Mouse (Mus musculus) heart, embryonic 10.5 days (tissue): ENCODE data around the gene Gm20388. TPM values are rescaled to one million over a fixed set of nuclear protein-coding genes. Genes with fewer than 3 reads are reported as not detected.

Experiments
- DNase-seq: peaks from one replicate; pipeline ENCODE4 v3.0.0-alpha.2; 2017; ENCODE audit warnings: low spot score
- H3K27ac ChIP-seq: fragments of 300-500 bp; sonication (generic); 2 replicates; pipeline ENCODE4 v1.5.1; 2016; ENCODE audit warnings: mild to moderate bottlenecking
- H3K27me3 ChIP-seq: fragments of 300-500 bp; sonication (generic); 2 replicates; pipeline ENCODE4 v1.6.1; 2016; ENCODE audit warnings: mild to moderate bottlenecking; ENCODE audit not compliant: poor library complexity, insufficient read depth, severe bottlenecking
- H3K36me3 ChIP-seq: fragments of 300-500 bp; sonication (generic); 2 replicates; pipeline ENCODE4 v1.6.1; 2016; ENCODE audit warnings: mild to moderate bottlenecking, moderate library complexity
- H3K4me1 ChIP-seq: fragments of 300-500 bp; sonication (generic); 2 replicates; pipeline ENCODE4 v1.6.1; 2016; ENCODE audit warnings: mild to moderate bottlenecking
- H3K4me3 ChIP-seq: fragments of 300-500 bp; sonication (generic); 2 replicates; pipeline ENCODE4 v1.5.1; 2016; ENCODE audit warnings: mild to moderate bottlenecking, moderate library complexity
- H3K9me3 ChIP-seq: fragments of 300-500 bp; sonication (generic); 2 replicates; pipeline ENCODE4 v1.6.1; 2016; ENCODE audit warnings: mild to moderate bottlenecking, moderate library complexity
- WGBS: fragments of 180-500 bp; shearing (Covaris S2); methylation state at CpG from one replicate; pipeline ENCODE4 v1.1.7; 2016; 5-methylcytosine and 5-hydroxymethylcytosine counted together
- polyA plus RNA-seq: library from polyadenylated mRNA; unstranded; fragments of >200 nt; fragmentation: Nextera tagmentation; extraction: Ambion mirVana; gene quantifications from 2 replicates; pipeline ENCODE4 v1.2.1, GENCODE M21; 2016

Gene Gm20388
- polyA plus RNA-seq, 1 experiment from 2014 or later: 4.5 TPM

- 77% methylated on average over 8 of the region's 8 CpGs for WGBS
- Histone ChIP-seq H3K4me1 (peaks cover 43% of the 10 kb centered on the region), H3K27ac (no peak overlapping the region), H3K36me3 (peaks cover 7% of the 10 kb centered on the region; the same call in 1 of the 2 replicates), H3K27me3 (peaks cover 4% of the 10 kb centered on the region; the same call in 1 of the 2 replicates), H3K4me3 (no peak overlapping the region), H3K9me3 (no peaks in the 10 kb centered on the region)
- no peak for DNase-seq
Observed at GRCm38 (mm10) chr8:120131158-120131557, 220.5 kb downstream of the Gm20388 start.

DNA sequence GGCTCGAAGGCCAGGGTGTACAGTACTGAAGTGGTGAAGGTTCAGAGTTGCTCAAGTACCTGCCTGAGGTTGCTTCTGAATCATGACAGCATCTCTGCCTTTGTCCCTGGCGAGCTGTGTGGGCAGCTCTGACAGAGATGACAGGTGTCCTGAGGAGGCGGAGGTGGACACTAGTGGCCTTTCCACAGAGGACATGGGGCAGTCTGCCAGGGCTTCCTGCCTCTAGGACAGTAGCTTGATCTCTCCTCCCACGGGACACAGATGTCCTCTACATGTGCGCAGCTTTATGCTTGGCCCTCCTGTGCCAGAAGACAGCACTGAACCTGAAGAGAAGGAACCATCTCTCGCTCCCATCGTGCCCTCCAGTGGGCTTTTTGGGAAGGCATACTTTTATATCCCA, 222.5 kb downstream of the Gm20388 start:
- H3K9me3 ChIP-seq: no peaks in the 10 kb centered on the region
- H3K4me1 ChIP-seq: peaks cover 31% of the 10 kb centered on the region
- peaks cover 7% of the 10 kb centered on the region; the same call in 1 of the 2 replicates for H3K36me3 ChIP-seq
- no peak overlapping the region for H3K4me3 ChIP-seq
- DNase-seq: no peak
- no peak overlapping the region for H3K27ac ChIP-seq
- WGBS: 77% methylated on average over 7 of the region's 7 CpGs
- H3K27me3 ChIP-seq: peaks cover 4% of the 10 kb centered on the region; the same call in 1 of the 2 replicates

DNA sequence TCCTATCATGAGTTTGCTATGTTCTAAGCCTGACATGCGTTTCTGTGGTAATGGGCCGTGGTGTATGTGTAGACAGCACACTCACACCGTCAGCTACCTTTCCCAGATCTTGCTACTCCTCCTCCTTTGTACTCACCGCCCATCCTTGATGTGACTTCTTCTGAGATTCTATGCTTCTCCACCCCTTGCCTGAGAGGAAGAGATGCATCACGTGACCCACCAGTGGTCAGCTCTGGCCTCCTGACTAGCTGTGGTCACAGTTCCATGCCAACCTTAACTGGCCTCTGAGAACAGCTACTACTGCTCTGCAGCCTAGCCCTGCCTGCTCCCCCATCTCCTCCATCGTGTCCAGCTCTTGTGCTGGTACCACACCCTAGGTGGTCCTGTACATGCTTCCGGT, 225.0 kb downstream of the Gm20388 start:
- DNase-seq: no peak
- WGBS: 85% methylated on average over 7 of the region's 7 CpGs
- Histone ChIP-seq H3K9me3 (no peaks in the 10 kb centered on the region), H3K27me3 (peaks cover 4% of the 10 kb centered on the region; the same call in 1 of the 2 replicates), H3K27ac (no peak overlapping the region), H3K4me3 (no peak overlapping the region), H3K4me1 (peaks cover 26% of the 10 kb centered on the region), H3K36me3 (peaks cover 2% of the 10 kb centered on the region; the same call in 1 of the 2 replicates)

GRCm38 (mm10) chr8:120136618-120137017, 226.0 kb downstream of the Gm20388 start:
- Histone ChIP-seq H3K4me1 (peaks cover 29% of the 10 kb centered on the region), H3K27ac (no peak overlapping the region), H3K27me3 (peaks cover 8% of the 10 kb centered on the region; the same call in 1 of the 2 replicates), H3K36me3 (peaks cover 2% of the 10 kb centered on the region; the same call in 1 of the 2 replicates), H3K4me3 (no peak overlapping the region), H3K9me3 (no peaks in the 10 kb centered on the region)
- DNase-seq: no peak
- WGBS: 56% methylated on average over 7 of the region's 7 CpGs

DNA sequence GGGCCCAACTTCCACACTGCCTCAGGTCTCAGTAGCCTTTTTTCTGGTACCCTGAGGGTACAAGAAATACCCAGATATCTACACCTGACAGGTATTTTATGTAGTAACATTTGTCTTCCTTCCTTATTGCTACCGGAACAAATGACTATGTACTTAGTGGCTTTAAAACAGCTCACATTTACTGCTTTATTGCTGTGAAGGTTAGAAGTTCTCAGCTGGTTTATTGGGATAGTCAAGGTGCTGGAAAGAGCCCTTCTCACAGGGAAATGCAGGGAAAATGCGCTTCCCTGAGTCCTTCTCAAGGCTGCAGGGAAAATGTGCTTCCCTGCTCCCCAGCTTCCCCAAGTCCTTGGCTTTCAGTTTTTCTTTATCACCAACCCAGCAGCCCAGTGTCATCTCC, 228.3 kb downstream of the Gm20388 start:
- Histone ChIP-seq H3K36me3 (peaks cover 2% of the 10 kb centered on the region; the same call in 1 of the 2 replicates), H3K9me3 (no peaks in the 10 kb centered on the region), H3K27ac (no peak overlapping the region), H3K4me3 (no peak overlapping the region), H3K4me1 (peaks cover 34% of the 10 kb centered on the region), H3K27me3 (peaks cover 9% of the 10 kb centered on the region; the same call in 1 of the 2 replicates)
- no peak for DNase-seq
- WGBS: 76% methylated on average over 2 of the region's 2 CpGs

DNA sequence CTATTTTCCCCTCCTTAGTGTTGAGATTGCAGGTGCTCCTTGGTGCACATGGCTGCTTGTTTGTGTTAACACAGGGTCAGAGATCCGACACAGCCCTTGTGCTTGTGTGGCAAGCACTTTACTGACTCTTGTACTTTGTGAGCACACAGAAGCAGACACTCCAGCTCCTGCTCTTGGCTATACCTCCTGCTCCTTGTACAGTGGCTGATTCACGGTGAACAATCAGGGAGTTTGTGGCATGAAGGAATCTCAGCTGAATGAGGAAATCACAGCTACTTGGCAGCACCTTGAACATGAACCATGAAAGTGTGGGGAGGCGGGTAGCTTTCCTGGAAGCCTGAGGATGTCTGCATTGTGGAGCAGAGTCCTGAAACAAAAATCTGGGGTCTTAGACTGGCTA, 230.1 kb downstream of the Gm20388 start:
- no peaks in the 10 kb centered on the region for H3K9me3 ChIP-seq
- peaks cover 7% of the 10 kb centered on the region; the same call in 1 of the 2 replicates for H3K27me3 ChIP-seq
- 47% methylated on average over 3 of the region's 3 CpGs for WGBS
- no peak for DNase-seq
- H3K36me3 ChIP-seq: peaks cover 3% of the 10 kb centered on the region
- no peak overlapping the region for H3K4me3 ChIP-seq
- peaks cover 50% of the 10 kb centered on the region for H3K4me1 ChIP-seq
- peak overlapping the region; percentile 49; the same call in 1 of the 2 replicates for H3K27ac ChIP-seq

GRCm38 (mm10) chr8:120143911-120144651, 233.4 kb downstream of the Gm20388 start:
- WGBS: 54% methylated on average over 15 of the region's 15 CpGs

DNA sequence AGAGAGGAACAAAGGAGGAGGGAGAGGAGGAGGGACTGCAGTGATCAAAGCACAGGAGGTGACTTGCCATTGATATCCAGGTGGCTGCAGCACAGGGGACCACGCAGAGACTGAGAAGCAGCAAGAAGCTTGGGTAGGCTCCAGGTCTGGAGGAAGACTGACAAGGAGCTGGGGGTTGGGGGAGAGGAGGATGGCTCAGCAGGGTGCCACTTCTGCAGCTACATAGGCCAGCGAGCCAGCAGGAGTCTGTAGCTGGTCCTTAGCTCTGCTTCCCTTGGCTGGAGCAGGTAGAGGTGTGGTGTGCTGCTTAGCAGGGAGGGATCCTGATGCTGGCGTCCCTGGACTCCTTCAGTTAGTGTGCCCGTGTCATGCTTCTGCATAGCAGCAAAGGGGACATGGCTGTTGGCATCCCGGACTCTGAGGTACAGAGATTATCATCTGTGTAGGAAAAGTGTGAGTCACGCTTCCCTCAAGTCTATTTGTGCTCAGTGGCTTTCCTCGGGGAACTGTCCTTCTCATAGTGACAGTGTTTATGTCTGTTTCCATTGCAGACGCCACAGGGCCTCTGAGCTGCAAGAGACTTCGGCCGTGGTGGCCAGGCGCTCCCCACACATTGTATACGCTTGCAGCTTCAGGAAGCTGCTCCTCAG, 234.1 kb downstream of the Gm20388 start:
- Histone ChIP-seq H3K27me3 (peaks cover 5% of the 10 kb centered on the region; the same call in 1 of the 2 replicates), H3K9me3 (no peaks in the 10 kb centered on the region), H3K36me3 (peaks cover 11% of the 10 kb centered on the region), H3K27ac (no peak overlapping the region; the same call in 1 of the 2 replicates), H3K4me3 (no peak overlapping the region), H3K4me1 (peaks cover 39% of the 10 kb centered on the region)
- DNase-seq: no peak
- 45% methylated on average over 12 of the region's 12 CpGs for WGBS

More at GRCm38 (mm10) chr8:120143911-120144651, 233.4 kb downstream of the Gm20388 start:
- peaks cover 45% of the 10 kb centered on the region for H3K4me1 ChIP-seq
- no peak for DNase-seq
- H3K27ac ChIP-seq: no peak overlapping the region; the same call in 1 of the 2 replicates
- peaks cover 5% of the 10 kb centered on the region; the same call in 1 of the 2 replicates for H3K27me3 ChIP-seq
- no peak overlapping the region for H3K4me3 ChIP-seq
- peaks cover 11% of the 10 kb centered on the region for H3K36me3 ChIP-seq
- no peaks in the 10 kb centered on the region for H3K9me3 ChIP-seq

- no peak for DNase-seq
- Histone ChIP-seq H3K27me3 (peaks cover 8% of the 10 kb centered on the region; the same call in 1 of the 2 replicates), H3K4me1 (peaks cover 29% of the 10 kb centered on the region), H3K4me3 (no peak overlapping the region), H3K9me3 (no peaks in the 10 kb centered on the region), H3K36me3 (peaks cover 11% of the 10 kb centered on the region), H3K27ac (no peak overlapping the region)
- 74% methylated on average over 1 of the region's 1 CpGs for WGBS
Observed at GRCm38 (mm10) chr8:120146051-120146450, 235.4 kb downstream of the Gm20388 start.

- peaks cover 27% of the 10 kb centered on the region for H3K4me1 ChIP-seq
- no peaks in the 10 kb centered on the region for H3K9me3 ChIP-seq
- H3K36me3 ChIP-seq: peaks cover 31% of the 10 kb centered on the region
- H3K27ac ChIP-seq: no peak overlapping the region
- 76% methylated on average over 12 of the region's 12 CpGs for WGBS
- no peak for DNase-seq
- no peak overlapping the region for H3K4me3 ChIP-seq
- H3K27me3 ChIP-seq: peaks cover 11% of the 10 kb centered on the region; the same call in 1 of the 2 replicates
Observed at GRCm38 (mm10) chr8:120150028-120150427, 239.4 kb downstream of the Gm20388 start.

- peaks cover 11% of the 10 kb centered on the region; the same call in 1 of the 2 replicates for H3K27me3 ChIP-seq
- peaks cover 24% of the 10 kb centered on the region for H3K36me3 ChIP-seq
- no peak for DNase-seq
- H3K4me1 ChIP-seq: peaks cover 22% of the 10 kb centered on the region
- no peak overlapping the region for H3K4me3 ChIP-seq
- H3K27ac ChIP-seq: no peak overlapping the region
- H3K9me3 ChIP-seq: no peaks in the 10 kb centered on the region
- 69% methylated on average over 9 of the region's 9 CpGs for WGBS
Observed at GRCm38 (mm10) chr8:120151151-120151550, 240.5 kb downstream of the Gm20388 start.

GRCm38 (mm10) chr8:120152636-120153035, 242.0 kb downstream of the Gm20388 start:
- Histone ChIP-seq H3K27ac (peak overlapping the region; percentile 48; the same call in 1 of the 2 replicates), H3K36me3 (peaks cover 21% of the 10 kb centered on the region; the same call in 1 of the 2 replicates), H3K4me3 (no peak overlapping the region), H3K4me1 (peaks cover 28% of the 10 kb centered on the region), H3K27me3 (peaks cover 11% of the 10 kb centered on the region; the same call in 1 of the 2 replicates), H3K9me3 (no peaks in the 10 kb centered on the region)
- WGBS: 53% methylated on average over 7 of the region's 7 CpGs
- DNase-seq: no peak

- no peak overlapping the region for H3K4me3 ChIP-seq
- 82% methylated on average over 8 of the region's 8 CpGs for WGBS
- H3K9me3 ChIP-seq: no peaks in the 10 kb centered on the region
- H3K27me3 ChIP-seq: peaks cover 18% of the 10 kb centered on the region
- H3K4me1 ChIP-seq: peaks cover 51% of the 10 kb centered on the region
- H3K36me3 ChIP-seq: peaks cover 9% of the 10 kb centered on the region; the same call in 1 of the 2 replicates
- DNase-seq: no peak
- H3K27ac ChIP-seq: no peak overlapping the region
Observed at GRCm38 (mm10) chr8:120160366-120160765, 249.7 kb downstream of the Gm20388 start.
